Mouse (Mus musculus) cerebellum, adult 2 months (tissue): ENCODE data around the gene Hoxb6. TPM values are rescaled to one million over a fixed set of nuclear protein-coding genes. Genes with fewer than 3 reads are reported as not detected.

Experiments
- DNase-seq, 2 experiments: peaks; one replicate each; pipeline ENCODE4 v3.0.0; 2021
- H3K27ac ChIP-seq: fragments of 200-500 bp; 2 replicates; pipeline ENCODE4 v1.5.1; 2012; ENCODE audit warnings: low read length, control low read depth, inconsistent platforms; ENCODE audit not compliant: insufficient read depth
- H3K27me3 ChIP-seq: fragments of 200-500 bp; 2 replicates; pipeline ENCODE4 v1.6.1; 2012; ENCODE audit warnings: inconsistent platforms, mild to moderate bottlenecking, low read length, moderate library complexity; ENCODE audit not compliant: control insufficient read depth, insufficient read depth
- H3K4me1 ChIP-seq: fragments of 200-500 bp; 2 replicates; pipeline ENCODE4 v1.6.1; 2011; ENCODE audit warnings: low read length; ENCODE audit not compliant: control insufficient read depth, insufficient read depth
- H3K4me3 ChIP-seq: fragments of 200-500 bp; replicated peaks from 2 replicates; pipeline ENCODE3; 2011; ENCODE audit warnings: mild to moderate bottlenecking, low read depth, low read length, control low read depth; ENCODE audit not compliant: insufficient read depth
- CTCF ChIP-seq: fragments of 200-500 bp; IDR thresholded peaks from 2 replicates; pipeline ENCODE4 v1.5.1; 2011; ENCODE audit warnings: low read depth, mild to moderate bottlenecking, control low read depth, low read length, moderate library complexity, borderline replicate concordance; ENCODE audit not compliant: insufficient read depth
- POLR2A ChIP-seq: fragments of 200-500 bp; IDR thresholded peaks from 2 replicates; pipeline ENCODE4 v1.6.1; 2011; ENCODE audit warnings: low read length, control low read depth, borderline replicate concordance; ENCODE audit not compliant: insufficient read depth
- WGBS: fragments of 180-500 bp; shearing (Covaris S2); methylation state at CpG from one replicate; pipeline ENCODE4 v1.1.7; 2018; 5-methylcytosine and 5-hydroxymethylcytosine counted together
- polyA plus RNA-seq: library from polyadenylated mRNA; depleted of rRNA; stranded (reverse); fragments of >200 nt; gene quantifications from 2 replicates; pipeline ENCODE4 v1.2.3, GENCODE M21; 2012

The Hoxb6 gene
- polyA plus RNA-seq, 1 experiment: 1.5 TPM

- TF ChIP-seq POLR2A (no peak), CTCF (no peak)
- 8% methylated on average over 4 of the region's 4 CpGs for WGBS
- no peak overlapping the region for H3K4me3 ChIP-seq
- DNase-seq: no peak
- no peaks in the 10 kb centered on the region for H3K4me1 ChIP-seq
- H3K27me3 ChIP-seq: peaks cover 9% of the 10 kb centered on the region; the same call in 1 of the 2 replicates
- no peak overlapping the region for H3K27ac ChIP-seq
Observed at GRCm38 (mm10) chr11:96309288-96309687, 17.0 kb downstream of the Hoxb6 start.

GRCm38 (mm10) chr11:96310183-96310938 is 18.1 kb downstream of the Hoxb6 start:
- 4% methylated on average over 20 of the region's 20 CpGs for WGBS
- Histone ChIP-seq H3K4me1 (no peaks in the 10 kb centered on the region), H3K27me3 (peaks cover 5% of the 10 kb centered on the region; the same call in 1 of the 2 replicates), H3K4me3 (no peak overlapping the region), H3K27ac (no peak overlapping the region)
- no peak for DNase-seq
- TF ChIP-seq CTCF: no peak
- TF ChIP-seq POLR2A: no peak

GRCm38 (mm10) chr11:96311097-96311496 is 18.8 kb downstream of the Hoxb6 start:
- no peak for DNase-seq
- Histone ChIP-seq H3K4me3 (no peak overlapping the region), H3K27ac (no peak overlapping the region), H3K27me3 (peaks cover 6% of the 10 kb centered on the region; the same call in 1 of the 2 replicates), H3K4me1 (no peaks in the 10 kb centered on the region)
- WGBS: 10% methylated on average over 6 of the region's 6 CpGs
- TF ChIP-seq POLR2A (no peak), CTCF (no peak)

GRCm38 (mm10) chr11:96311520-96312417 is 19.5 kb downstream of the Hoxb6 start:
- no peak for TF ChIP-seq POLR2A
- no peak for TF ChIP-seq CTCF
- Histone ChIP-seq H3K4me1 (no peaks in the 10 kb centered on the region), H3K27ac (no peak overlapping the region), H3K27me3 (peaks cover 7% of the 10 kb centered on the region; the same call in 1 of the 2 replicates), H3K4me3 (no peak overlapping the region)
- 3% methylated on average over 31 of the region's 31 CpGs for WGBS
- DNase-seq: no peak

GRCm38 (mm10) chr11:96313134-96313533 is 20.9 kb downstream of the Hoxb6 start:
- H3K4me3 ChIP-seq: no peak overlapping the region
- no peaks in the 10 kb centered on the region for H3K4me1 ChIP-seq
- no peak for DNase-seq
- H3K27me3 ChIP-seq: peaks cover 9% of the 10 kb centered on the region; the same call in 1 of the 2 replicates
- H3K27ac ChIP-seq: no peak overlapping the region
- 25% methylated on average over 2 of the region's 2 CpGs for WGBS
- TF ChIP-seq CTCF (no peak), POLR2A (no peak)

- H3K27me3 ChIP-seq: peaks cover 9% of the 10 kb centered on the region; the same call in 1 of the 2 replicates
- H3K4me3 ChIP-seq: no peak overlapping the region
- TF ChIP-seq CTCF: no peak
- H3K27ac ChIP-seq: no peak overlapping the region
- 6% methylated on average over 12 of the region's 12 CpGs for WGBS
- no peak for DNase-seq
- no peaks in the 10 kb centered on the region for H3K4me1 ChIP-seq
Observed at GRCm38 (mm10) chr11:96313806-96314428, 21.6 kb downstream of the Hoxb6 start.

GRCm38 (mm10) chr11:96314671-96315343 is 22.5 kb downstream of the Hoxb6 start:
- Histone ChIP-seq H3K27me3 (peaks cover 11% of the 10 kb centered on the region; the same call in 1 of the 2 replicates), H3K4me3 (no peak overlapping the region), H3K27ac (no peak overlapping the region), H3K4me1 (no peaks in the 10 kb centered on the region)
- TF ChIP-seq POLR2A (no peak), CTCF (no peak)
- 2% methylated on average over 34 of the region's 34 CpGs for WGBS
- no peak for DNase-seq
